Mouse (Mus musculus): Measurements from ENCODE around the gene Cdt1. TPM values are rescaled to one million over a fixed set of nuclear protein-coding genes. Genes with fewer than 3 reads are reported as not detected.

Cdt1 gene
- polyA plus RNA-seq, 1 experiment from 2014 or later: 39.3 TPM

- WGBS: 11% methylated on average over 51 of the region's 56 CpGs
- Histone ChIP-seq H3K9ac (peak within 1 kb of the TSS; percentile 91), H3K27ac (peak within 1 kb of the TSS; percentile 81; the same call in 1 of the 2 replicates), H3K36me3 (no peaks in the 10 kb centered on the region), H3K4me2 (replicated peaks) (peak within 1 kb of the TSS; percentile 84), H3K9me3 (no peaks in the 10 kb centered on the region), H3K4me3 (peak within 1 kb of the TSS; percentile 78), H3K27me3 (no peaks in the 10 kb centered on the region), H3K4me1 (peaks cover 48% of the 10 kb centered on the region)
- ATAC-seq (ENCODE audit: low FRiP score, low read depth): peak; percentile 68
Observed at GRCm38 (mm10) chr8:122551265-122552051, 16.4 kb upstream of the Cdt1 start, which contains the start of gene Piezo1. TSS of gene Piezo1 (minus strand) at chr8:122551329.

DNA sequence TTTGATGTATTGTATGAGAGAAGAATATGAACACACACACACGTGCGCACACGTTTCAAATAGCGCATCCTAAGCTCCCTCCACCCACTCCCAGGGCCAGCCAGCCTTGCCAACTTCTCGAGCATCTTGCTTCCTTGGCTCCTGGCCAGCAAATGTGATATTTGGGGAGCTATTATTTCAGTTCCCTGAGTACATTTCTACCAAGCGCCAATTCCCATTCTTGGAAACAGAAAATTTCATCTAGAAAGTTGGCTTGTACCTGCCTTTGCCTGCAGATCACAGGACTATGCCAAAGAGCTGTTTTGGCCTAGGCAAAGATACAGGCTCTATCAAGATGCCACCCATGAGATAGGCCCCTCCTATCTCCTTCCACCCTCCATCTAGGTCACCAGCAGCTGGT lies 13.0 kb upstream of the Cdt1 start:
- ATAC-seq (ENCODE audit: low FRiP score, low read depth): no peak
- WGBS: 82% methylated on average over 6 of the region's 6 CpGs
- no peak overlapping the region for H3K9ac ChIP-seq
- H3K36me3 ChIP-seq: no peaks in the 10 kb centered on the region
- H3K27ac ChIP-seq: no peak overlapping the region
- no peaks in the 10 kb centered on the region for H3K9me3 ChIP-seq
- no peaks in the 10 kb centered on the region for H3K27me3 ChIP-seq
- no peak overlapping the region for H3K4me3 ChIP-seq
- H3K4me1 ChIP-seq: peaks cover 34% of the 10 kb centered on the region
- no peak overlapping the region for H3K4me2 ChIP-seq (replicated peaks)

DNA sequence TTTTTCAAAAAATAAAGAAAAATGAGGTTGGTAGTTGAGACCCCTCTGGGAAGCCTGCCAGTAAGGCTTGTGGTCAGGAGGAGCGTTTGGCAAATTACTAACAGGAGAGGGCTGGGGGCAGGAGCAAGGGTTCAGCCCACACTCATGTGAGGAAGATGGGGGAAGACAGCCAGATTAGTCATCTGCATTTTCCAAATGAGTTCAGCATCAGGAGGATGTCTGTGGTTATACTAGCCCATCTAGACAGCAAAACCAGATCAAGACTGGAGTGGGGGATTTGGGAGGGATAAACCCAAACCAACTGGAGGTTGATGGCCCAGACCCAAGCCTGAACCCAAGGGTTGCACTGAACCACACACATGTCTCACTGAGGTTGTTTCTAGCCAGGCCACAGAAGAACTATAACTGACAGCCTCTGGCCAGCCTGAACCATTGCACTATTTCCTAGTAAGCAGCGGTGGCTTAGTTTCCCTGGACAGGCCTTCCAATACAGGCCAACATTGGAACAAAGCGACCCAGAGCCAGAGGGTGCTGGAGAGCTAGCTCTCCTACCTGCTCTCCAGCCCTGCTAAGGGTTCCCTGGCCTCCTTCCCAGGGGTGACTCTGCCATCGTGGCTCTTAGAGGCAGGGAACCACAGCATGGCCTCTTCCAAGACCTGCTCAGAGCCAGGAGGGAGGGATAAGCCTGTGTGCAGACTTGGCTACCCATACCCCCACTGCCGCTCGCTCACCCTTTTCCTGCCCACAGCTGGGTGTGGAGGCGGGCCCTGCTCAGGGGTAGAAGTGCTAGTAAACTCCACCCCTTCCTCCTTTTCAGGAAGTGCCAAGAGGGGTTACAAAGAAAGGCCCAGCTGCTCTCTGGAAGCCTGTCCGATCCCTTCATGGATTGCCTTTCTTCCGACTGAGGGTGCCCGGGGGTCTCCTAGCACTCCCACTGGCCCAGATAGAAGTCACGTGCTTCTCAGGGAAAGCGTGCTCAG lies 11.5 kb upstream of the Cdt1 start:
- Histone ChIP-seq H3K27ac (peak overlapping the region; percentile 67; the same call in 1 of the 2 replicates), H3K27me3 (no peaks in the 10 kb centered on the region), H3K36me3 (no peaks in the 10 kb centered on the region), H3K4me3 (no peak overlapping the region), H3K4me2 (replicated peaks) (peak overlapping the region; percentile 2; the same call in 1 of the 2 replicates), H3K9me3 (no peaks in the 10 kb centered on the region), H3K9ac (no peak overlapping the region), H3K4me1 (peaks cover 27% of the 10 kb centered on the region)
- 67% methylated on average over 12 of the region's 12 CpGs for WGBS
- no peak for ATAC-seq (ENCODE audit: low FRiP score, low read depth)

DNA sequence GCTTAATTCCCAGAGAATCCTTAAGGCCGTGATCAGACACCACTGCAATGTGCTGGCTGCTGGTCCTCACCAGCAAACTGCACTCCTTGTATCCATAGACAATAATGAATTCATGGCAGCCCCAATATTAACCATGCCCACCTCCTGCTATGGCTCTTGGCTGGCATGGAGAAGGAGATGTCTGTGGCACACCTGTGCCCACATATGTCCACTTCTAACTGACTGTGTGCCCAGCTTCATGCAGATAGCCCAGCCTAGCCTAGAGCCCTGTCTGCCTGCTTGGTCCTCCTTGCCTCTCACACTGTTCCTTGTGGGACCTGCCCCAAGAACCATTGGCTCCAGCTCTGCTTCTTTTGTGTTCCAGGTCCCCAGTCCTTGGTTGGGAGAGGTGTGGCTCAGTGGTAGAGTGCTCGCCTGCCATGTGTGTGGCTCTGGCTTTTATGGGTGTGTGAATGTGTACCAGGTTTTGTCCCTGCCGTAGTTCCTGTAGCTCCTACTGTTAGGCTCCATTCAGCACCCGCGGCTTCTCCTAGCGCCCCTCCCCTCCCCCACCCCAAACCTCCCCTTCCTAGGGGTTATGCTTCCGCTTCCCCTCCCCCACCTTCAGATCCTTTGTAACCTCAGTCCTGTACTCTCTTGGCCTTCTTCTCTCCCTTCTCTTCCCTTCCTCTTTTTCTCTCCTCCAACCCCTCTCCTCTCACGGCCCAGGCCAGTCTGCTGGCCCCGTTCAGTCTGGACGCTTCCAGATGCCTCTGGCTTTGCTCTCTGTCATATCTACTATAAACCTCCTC lies 10.4 kb upstream of the Cdt1 start:
- Histone ChIP-seq H3K4me2 (replicated peaks) (no peak overlapping the region), H3K27ac (peak overlapping the region; percentile 67; the same call in 1 of the 2 replicates), H3K36me3 (no peaks in the 10 kb centered on the region), H3K9ac (no peak overlapping the region), H3K4me3 (no peak overlapping the region), H3K27me3 (no peaks in the 10 kb centered on the region), H3K4me1 (peaks cover 22% of the 10 kb centered on the region), H3K9me3 (no peaks in the 10 kb centered on the region)
- ATAC-seq (ENCODE audit: low FRiP score, low read depth): no peak
- WGBS: 37% methylated on average over 10 of the region's 10 CpGs

DNA sequence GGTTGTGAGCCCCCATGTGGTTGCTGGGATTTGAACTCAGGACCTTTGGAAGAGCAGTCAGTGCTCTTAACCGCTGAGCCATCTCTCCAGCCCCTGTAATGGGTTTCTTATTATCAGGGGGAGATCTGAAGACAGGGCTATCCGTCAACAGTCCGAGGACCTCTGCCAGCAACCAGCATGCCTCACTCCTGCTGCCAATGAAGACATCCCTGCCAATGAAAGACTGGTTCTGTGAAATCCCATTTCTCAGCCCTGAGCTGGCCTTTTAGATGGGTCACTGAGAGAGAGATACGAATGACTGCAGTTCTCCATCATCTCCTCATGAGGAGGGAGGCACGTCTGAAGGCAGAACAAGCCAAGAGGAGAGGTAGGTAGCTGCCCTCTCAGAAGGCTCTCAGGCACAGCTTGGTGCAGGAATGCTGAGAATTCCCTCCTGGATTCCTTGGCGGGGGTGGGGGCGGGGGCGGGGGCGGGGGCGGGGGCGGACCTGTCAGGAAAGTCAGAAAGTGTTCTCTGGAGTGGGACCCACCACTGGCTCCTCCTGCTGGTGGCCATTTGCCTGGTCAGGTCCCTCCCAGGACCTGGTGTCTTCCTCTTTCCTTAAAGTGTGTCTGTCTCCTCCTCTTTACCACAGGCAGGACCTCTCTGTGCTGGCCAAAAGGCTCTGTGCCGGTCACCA lies 9.0 kb upstream of the Cdt1 start:
- no peak overlapping the region; the same call in 1 of the 2 replicates for H3K27ac ChIP-seq
- H3K9ac ChIP-seq: no peak overlapping the region
- no peak overlapping the region for H3K4me2 ChIP-seq (replicated peaks)
- no peaks in the 10 kb centered on the region for H3K9me3 ChIP-seq
- H3K4me1 ChIP-seq: peaks cover 22% of the 10 kb centered on the region
- peak; percentile 45; the same call in 1 of the 2 replicates for ATAC-seq (ENCODE audit: low FRiP score, low read depth)
- no peak overlapping the region for H3K4me3 ChIP-seq
- no peaks in the 10 kb centered on the region for H3K36me3 ChIP-seq
- 15% methylated on average over 12 of the region's 12 CpGs for WGBS
- no peaks in the 10 kb centered on the region for H3K27me3 ChIP-seq

DNA sequence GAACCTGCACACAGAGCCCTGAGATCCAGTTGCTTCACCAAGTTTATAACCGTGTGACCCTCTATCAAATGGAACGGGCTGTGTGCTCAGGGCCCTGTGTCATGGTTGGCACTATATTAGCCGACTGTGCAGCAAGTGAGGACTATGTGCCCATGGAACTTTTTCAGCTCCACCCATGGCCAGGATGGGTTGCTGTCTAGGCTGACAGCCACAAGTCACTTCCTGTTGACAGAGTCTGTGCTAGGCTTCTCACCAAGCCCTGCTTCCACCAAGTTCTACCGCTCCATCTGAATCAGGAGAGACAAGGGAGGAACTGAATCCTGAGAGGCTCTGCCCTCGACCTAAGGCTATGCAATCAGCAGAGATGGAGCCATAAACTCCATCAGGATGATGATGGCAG lies 6.6 kb upstream of the Cdt1 start:
- no peaks in the 10 kb centered on the region for H3K9me3 ChIP-seq
- no peak overlapping the region for H3K27ac ChIP-seq
- H3K27me3 ChIP-seq: no peaks in the 10 kb centered on the region
- H3K4me3 ChIP-seq: no peak overlapping the region
- WGBS: 77% methylated on average over 5 of the region's 5 CpGs
- H3K36me3 ChIP-seq: no peaks in the 10 kb centered on the region
- peaks cover 22% of the 10 kb centered on the region for H3K4me1 ChIP-seq
- no peak overlapping the region for H3K4me2 ChIP-seq (replicated peaks)
- no peak overlapping the region for H3K9ac ChIP-seq
- ATAC-seq (ENCODE audit: low FRiP score, low read depth): no peak

DNA sequence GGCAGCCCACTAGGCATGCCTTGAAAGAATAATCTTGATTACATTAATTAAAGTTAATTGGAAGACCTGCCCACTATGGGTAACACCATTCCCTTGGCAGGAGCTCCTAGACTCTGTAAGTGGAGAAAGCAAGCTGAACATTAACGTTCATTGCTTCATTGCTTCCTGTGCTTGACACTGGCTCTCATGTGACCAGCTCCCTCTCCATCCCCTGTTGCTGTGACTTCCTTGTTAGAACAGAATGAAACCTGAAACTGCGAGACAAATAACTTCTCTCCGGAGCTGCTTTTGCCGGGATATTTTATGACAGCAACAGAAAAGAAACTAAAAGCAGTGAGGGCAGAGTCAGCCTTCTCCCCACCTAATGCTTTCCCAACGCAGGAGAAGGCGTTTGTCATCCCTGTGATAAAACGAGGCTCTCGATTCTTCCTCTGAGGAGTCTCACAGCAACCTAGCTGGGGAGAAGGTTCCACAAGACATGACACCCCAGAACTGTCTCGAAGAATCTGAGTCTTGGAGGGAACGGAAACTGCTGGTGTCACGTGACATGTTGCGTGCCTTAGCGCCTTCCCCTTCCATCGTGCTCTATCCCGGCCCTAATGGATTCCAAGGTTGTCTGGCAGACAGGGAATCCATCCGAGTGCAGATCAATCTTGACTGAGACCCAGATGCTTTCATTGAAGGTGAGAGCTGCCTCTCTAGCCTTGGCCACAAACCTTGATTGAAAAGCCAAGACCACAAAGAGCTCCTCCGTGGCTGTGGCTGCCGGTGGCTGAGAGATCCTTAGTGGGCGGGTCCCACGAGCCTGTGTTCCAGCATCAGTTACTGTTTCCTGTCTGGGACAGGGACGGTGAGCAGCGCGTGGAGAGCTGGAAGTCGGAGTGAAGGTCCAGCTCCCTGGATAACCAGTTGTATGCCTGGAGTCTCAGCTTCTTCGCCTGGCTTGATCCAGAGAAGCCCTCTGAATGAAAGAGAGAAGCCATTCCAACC lies 3.2 kb upstream of the Cdt1 start:
- Histone ChIP-seq H3K27me3 (no peaks in the 10 kb centered on the region), H3K27ac (0 out of 2 replicates have a peak overlapping the region, but pooled peaks have one; percentile 3), H3K36me3 (peaks cover 5% of the 10 kb centered on the region), H3K9ac (no peak overlapping the region), H3K4me1 (peaks cover 22% of the 10 kb centered on the region), H3K4me2 (replicated peaks) (no peak overlapping the region), H3K9me3 (no peaks in the 10 kb centered on the region), H3K4me3 (no peak overlapping the region)
- WGBS: 75% methylated on average over 25 of the region's 25 CpGs
- no peak for ATAC-seq (ENCODE audit: low FRiP score, low read depth)

DNA sequence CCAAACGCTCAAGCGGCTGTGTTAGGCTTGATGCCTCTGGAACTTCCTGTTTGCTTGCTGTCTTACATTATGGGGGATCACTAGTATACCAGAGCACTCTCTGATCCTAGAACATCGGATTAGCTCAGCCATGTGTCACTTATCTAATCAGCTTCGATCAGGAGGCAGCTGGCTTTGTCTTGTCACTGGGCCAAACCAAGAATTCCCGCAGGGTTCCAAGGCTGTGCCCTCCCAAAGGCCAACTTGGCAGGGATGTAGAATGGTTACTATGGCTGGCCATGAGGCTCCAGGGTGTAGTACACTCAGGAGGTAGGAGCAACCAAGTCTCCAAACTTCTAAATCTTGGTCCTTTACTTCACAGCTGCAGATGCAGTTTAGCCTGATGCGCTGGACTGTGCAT lies 1.0 kb upstream of the Cdt1 start:
- H3K36me3 ChIP-seq: peaks cover 26% of the 10 kb centered on the region
- ATAC-seq (ENCODE audit: low FRiP score, low read depth): no peak
- peak overlapping the region; percentile 93 for H3K9ac ChIP-seq
- H3K9me3 ChIP-seq: no peaks in the 10 kb centered on the region
- H3K4me2 ChIP-seq (replicated peaks): peak overlapping the region; percentile 80
- H3K27me3 ChIP-seq: no peaks in the 10 kb centered on the region
- peak overlapping the region; percentile 88 for H3K4me3 ChIP-seq
- WGBS: 54% methylated on average over 6 of the region's 6 CpGs
- peak overlapping the region; percentile 89 for H3K27ac ChIP-seq
- H3K4me1 ChIP-seq: peaks cover 24% of the 10 kb centered on the region

DNA sequence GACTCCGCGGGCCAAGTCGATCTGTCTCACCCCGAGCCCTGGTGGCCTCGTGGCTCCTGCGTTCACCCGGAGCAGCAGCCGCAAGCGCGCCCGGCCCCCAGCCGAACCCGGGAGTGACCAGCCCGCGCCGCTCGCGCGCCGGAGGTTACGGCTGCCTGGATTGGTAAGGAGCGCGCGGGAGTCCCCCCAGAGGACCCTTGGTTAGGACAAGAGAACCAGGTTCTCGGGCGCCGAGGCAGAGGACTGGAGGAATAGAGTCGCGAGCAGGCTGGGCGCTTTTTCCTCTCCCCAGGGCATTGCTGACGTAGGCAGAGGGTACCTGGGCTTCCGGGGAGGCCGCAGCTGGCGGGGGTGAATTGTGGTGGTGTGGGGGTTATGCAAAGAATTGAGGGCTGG lies 292 bp downstream of the Cdt1 start:
- peak overlapping the region; percentile 88 for H3K4me3 ChIP-seq
- H3K27ac ChIP-seq: peak overlapping the region; percentile 89
- H3K9me3 ChIP-seq: no peaks in the 10 kb centered on the region
- WGBS: under 1% methylated on average over 34 of the region's 34 CpGs
- peak overlapping the region; percentile 80 for H3K4me2 ChIP-seq (replicated peaks)
- peak overlapping the region; percentile 93 for H3K9ac ChIP-seq
- H3K36me3 ChIP-seq: peaks cover 39% of the 10 kb centered on the region
- H3K27me3 ChIP-seq: no peaks in the 10 kb centered on the region
- peak; percentile 45; the same call in 1 of the 2 replicates for ATAC-seq (ENCODE audit: low FRiP score, low read depth)
- peaks cover 24% of the 10 kb centered on the region for H3K4me1 ChIP-seq

- 14% methylated on average over 10 of the region's 10 CpGs for WGBS
- Histone ChIP-seq H3K27me3 (no peaks in the 10 kb centered on the region), H3K36me3 (peaks cover 47% of the 10 kb centered on the region), H3K9me3 (no peaks in the 10 kb centered on the region), H3K9ac (peak overlapping the region; percentile 93), H3K4me2 (replicated peaks) (peak overlapping the region; percentile 80), H3K27ac (no peak overlapping the region), H3K4me3 (peak overlapping the region; percentile 88), H3K4me1 (peaks cover 24% of the 10 kb centered on the region)
- no peak for ATAC-seq (ENCODE audit: low FRiP score, low read depth)
Observed at GRCm38 (mm10) chr8:122568881-122569309, 1.1 kb downstream of the Cdt1 start.

Measured in limb, embryonic 13.5 days (tissue).